ENCODE assay signal across 9 mouse cellular contexts in genomic region chr9:44483510-44484044, GRCm38 (mm10). TPM values are rescaled to one million over a fixed set of nuclear protein-coding genes. Genes with fewer than 3 reads are reported as not detected.
DNase-seq lines count a peak whose midpoint lies in the region; ATAC-seq and TF ChIP-seq lines count a peak whose summit lies in the region.
"Had no signal": no experiment of that assay in that cellular context is flagged by ENCODE, and none has a peak within 500 bp of the region (broad histone marks: within the 10 kb centered on the region; RNA-seq: fewer than 3 reads in every experiment).

No protein-coding gene starts in this region.

- peak overlapping the region; percentile 74 for H3K9ac ChIP-seq in MEL (ENCODE audit: control insufficient read depth, low read depth, low read length, poor library complexity, severe bottlenecking)
- H3K9ac ChIP-seq in heart, embryonic 11.5 days (ENCODE audit: low read depth, low read length), result peak overlapping the region; percentile 86
- peak overlapping the region; percentile 95 for H3K9ac ChIP-seq in kidney, embryonic 15.5 days
- peak overlapping the region; percentile 99 for H3K9ac ChIP-seq in lung, embryonic 15.5 days

- H3K36me3 ChIP-seq in MEL (ENCODE audit: control insufficient read depth in 1 of 2, insufficient read depth in 2 of 2, low read length in 2 of 2), result no peaks in the 10 kb centered on the region
- no peaks in the 10 kb centered on the region for H3K36me3 ChIP-seq in heart, embryonic 11.5 days (ENCODE audit: control insufficient read depth, insufficient read depth, low read length)
- H3K36me3 ChIP-seq in kidney, embryonic 15.5 days, result no peaks in the 10 kb centered on the region
- H3K36me3 ChIP-seq in lung, embryonic 15.5 days, result no peaks in the 10 kb centered on the region

- H3K27ac ChIP-seq in MEL (ENCODE audit: control insufficient read depth, low read depth, low read length), result no peak overlapping the region
- peak overlapping the region; percentile 91 for H3K27ac ChIP-seq in heart, embryonic 11.5 days (ENCODE audit: low read depth, low read length)
- H3K27ac ChIP-seq in kidney, embryonic 15.5 days, result peak overlapping the region; percentile 91
- peak overlapping the region; percentile 95 for H3K27ac ChIP-seq in lung, embryonic 15.5 days

- peak; percentile 59 to 60 for DNase-seq in B cell, adult 2 months
- DNase-seq in MEL (ENCODE audit: low read depth, low spot score), result peak; percentile 67
- DNase-seq in right cerebral cortex, postnatal 25 days, result peak; percentile 65
- no peak for DNase-seq in frontal cortex, postnatal 14 days (ENCODE audit: low spot score in 2 of 2)

- H3K27me3 ChIP-seq in MEL (ENCODE audit: control insufficient read depth in 1 of 2, insufficient read depth in 2 of 2, low read length in 2 of 2), result no peaks in the 10 kb centered on the region
- H3K27me3 ChIP-seq in heart, embryonic 11.5 days (ENCODE audit: control insufficient read depth, insufficient read depth, low read length), result no peaks in the 10 kb centered on the region
- no peaks in the 10 kb centered on the region for H3K27me3 ChIP-seq in kidney, embryonic 15.5 days
- H3K27me3 ChIP-seq in lung, embryonic 15.5 days, result no peaks in the 10 kb centered on the region

- no peak for TF ChIP-seq EP300 in MEL (IDR thresholded peaks at IDR 0.05; ENCODE audit: low read depth in 1 of 2, low read length in 2 of 2)

- TF ChIP-seq RAD21 in MEL (IDR thresholded peaks at IDR 0.05; ENCODE audit: low read depth, low read length), result no peak

- no peaks in the 10 kb centered on the region for H3K4me1 ChIP-seq in MEL (ENCODE audit: control insufficient read depth in 1 of 2, insufficient read depth in 2 of 2, low read length in 2 of 2)
- H3K4me1 ChIP-seq in heart, embryonic 11.5 days (ENCODE audit: control insufficient read depth, insufficient read depth, low read length), result peaks cover 52% of the 10 kb centered on the region
- peaks cover 69% of the 10 kb centered on the region for H3K4me1 ChIP-seq in kidney, embryonic 15.5 days
- peaks cover 57% of the 10 kb centered on the region for H3K4me1 ChIP-seq in lung, embryonic 15.5 days

- peaks cover 4% of the 10 kb centered on the region; the same call in 1 of the 2 replicates for H3K79me2 ChIP-seq in MEL (ENCODE audit: control insufficient read depth, insufficient read depth, low read length, poor library complexity)

- no peak for TF ChIP-seq CTCF in MEL (IDR thresholded peaks at IDR 0.05 in 2 of 3, conservative IDR thresholded peaks at IDR 0.05 in 1 of 3; ENCODE audit: control insufficient read depth in 1 of 3, insufficient read depth in 1 of 3, low read depth in 2 of 3, low read length in 3 of 3, poor library complexity in 1 of 3, severe bottlenecking in 1 of 3)

- H3K4me2 ChIP-seq in heart, embryonic 11.5 days, result peak overlapping the region; percentile 84
- peak overlapping the region; percentile 87 for H3K4me2 ChIP-seq in kidney, embryonic 15.5 days
- H3K4me2 ChIP-seq in lung, embryonic 15.5 days, result peak overlapping the region; percentile 81

- under 1% methylated on average over 12 of the region's 12 CpGs for WGBS in heart, embryonic 11.5 days (ENCODE audit: insufficient replicate concordance)
- WGBS in kidney, embryonic 15.5 days, result under 1% methylated on average over 12 of the region's 12 CpGs
- under 1% methylated on average over 12 of the region's 12 CpGs for WGBS in lung, embryonic 15.5 days

- ATAC-seq in common myeloid progenitor, adult 5-6 weeks (replicated peaks; ENCODE audit: low read depth, poor library complexity, severe bottlenecking), result 0 out of 2 replicates have a peak, but pooled peaks have one; percentile 12
- no peak for ATAC-seq in heart, embryonic 11.5 days (replicated peaks; ENCODE audit: insufficient number of reproducible peaks, low FRiP score, low TSS enrichment)
- peak; percentile 35 for ATAC-seq in kidney, embryonic 15.5 days (replicated peaks; ENCODE audit: low FRiP score)
- peak; percentile 9 for ATAC-seq in lung, embryonic 15.5 days (ENCODE audit: borderline replicate concordance, extremely low read depth, low FRiP score, low TSS enrichment)

- H3K4me3 ChIP-seq in MEL (ENCODE audit: control insufficient read depth in 1 of 2, insufficient read depth in 1 of 2, low read depth in 2 of 2, low read length in 2 of 2), result peak overlapping the region; percentile 85 to 90
- peak overlapping the region; percentile 79 for H3K4me3 ChIP-seq in heart, embryonic 11.5 days (ENCODE audit: low read depth, low read length)
- H3K4me3 ChIP-seq in kidney, embryonic 15.5 days (replicated peaks), result peak overlapping the region; percentile 98
- peak overlapping the region; percentile 96 for H3K4me3 ChIP-seq in lung, embryonic 15.5 days

- H3K9me3 ChIP-seq in MEL (replicated peaks; ENCODE audit: insufficient read depth, low read length), result no peaks in the 10 kb centered on the region
- no peaks in the 10 kb centered on the region for H3K9me3 ChIP-seq in heart, embryonic 11.5 days (replicated peaks; ENCODE audit: control insufficient read depth, low read length)
- no peaks in the 10 kb centered on the region for H3K9me3 ChIP-seq in kidney, embryonic 15.5 days (replicated peaks)
- no peaks in the 10 kb centered on the region for H3K9me3 ChIP-seq in lung, embryonic 15.5 days

- no peak for TF ChIP-seq POLR2A in MEL (IDR thresholded peaks at IDR 0.05; ENCODE audit: control insufficient read depth in 1 of 2, insufficient read depth in 1 of 2, low read depth in 1 of 2, low read length in 2 of 2, poor library complexity in 1 of 2)

TF ChIP-seq in MEL, 35 proteins besides CTCF, POLR2A, EP300 and RAD21:
- TF ChIP-seq SIN3A (IDR thresholded peaks at IDR 0.05; ENCODE audit: low read length) (peak; percentile 71), JUND (IDR thresholded peaks at IDR 0.05; ENCODE audit: low read depth, low read length) (no peak), KAT2A (conservative IDR thresholded peaks at IDR 0.05; ENCODE audit: low read depth, low read length) (peak; percentile 63; the same call in 1 of the 2 replicates), HCFC1 (IDR thresholded peaks at IDR 0.05; ENCODE audit: low read depth, low read length) (peak; percentile 92), ZC3H11A (IDR thresholded peaks at IDR 0.05; ENCODE audit: low read depth, low read length) (no peak)

RNA-seq across cellular contexts. Expression of gene Bcl9l, which starts 1.0 kb away (rescaled TPM):
- total RNA-seq in MEL (2012; rRNA removed), result 0.58 and 0.78 TPM in 2 replicates
- 1 to 10 TPM in 1 of 2 experiments, not detected in 1; 5.1 TPM for polyA plus RNA-seq in MEL (2012; ENCODE audit: insufficient read depth in 1 of 2, insufficient read length in 2 of 2, low read depth in 1 of 2, low replicate concordance in 2 of 2, missing spikeins in 1 of 2)
- 3.1 and 5.7 TPM in 2 replicates for total RNA-seq in common myeloid progenitor, adult 5-6 weeks (2017)
- 8.7 and 9.3 TPM in 2 replicates for polyA plus RNA-seq in heart, embryonic 11.5 days (2014; fragmentation: Nextera tagmentation; extraction: Ambion mirVana)
- 11.3 and 11.7 TPM in 2 replicates for polyA plus RNA-seq in kidney, embryonic 15.5 days (2015; fragmentation: Nextera tagmentation; extraction: Ambion mirVana)
- polyA plus RNA-seq in lung, embryonic 15.5 days (2015; fragmentation: Nextera tagmentation; extraction: Ambion mirVana), result 17.1 and 17.3 TPM in 2 replicates

RNA-seq across cellular contexts. Expression of gene Upk2, which starts 28.8 kb away (rescaled TPM):
- not detected in 2 replicates for total RNA-seq in MEL (2012; rRNA removed)
- polyA plus RNA-seq in MEL (2012; ENCODE audit: insufficient read depth in 1 of 2, insufficient read length in 2 of 2, low read depth in 1 of 2, low replicate concordance in 2 of 2, missing spikeins in 1 of 2), result not detected
- not detected in 2 replicates for total RNA-seq in common myeloid progenitor, adult 5-6 weeks (2017)
- polyA plus RNA-seq in heart, embryonic 11.5 days (2014; fragmentation: Nextera tagmentation; extraction: Ambion mirVana), result 0.14 TPM in 1 of 2 replicates, not detected in the other
- 0.60 and 2.5 TPM in 2 replicates for polyA plus RNA-seq in kidney, embryonic 15.5 days (2015; fragmentation: Nextera tagmentation; extraction: Ambion mirVana)
- 1.3 and 1.5 TPM in 2 replicates for polyA plus RNA-seq in lung, embryonic 15.5 days (2015; fragmentation: Nextera tagmentation; extraction: Ambion mirVana)
- polyA plus RNA-seq: large intestine, adult 2 months had no signal

RNA-seq across cellular contexts. Expression of gene Foxr1, which starts 42.6 kb away (rescaled TPM):
- 0.08 TPM in 1 of 2 replicates, not detected in the other for total RNA-seq in MEL (2012; rRNA removed)
- under 1 TPM in 1 of 2 experiments, not detected in 1; 0.07 TPM for polyA plus RNA-seq in MEL (2012; ENCODE audit: insufficient read depth in 1 of 2, insufficient read length in 2 of 2, low read depth in 1 of 2, low replicate concordance in 2 of 2, missing spikeins in 1 of 2)
- total RNA-seq in common myeloid progenitor, adult 5-6 weeks (2017), result not detected in 2 replicates
- polyA plus RNA-seq in heart, embryonic 11.5 days (2014; fragmentation: Nextera tagmentation; extraction: Ambion mirVana), result not detected in 2 replicates
- not detected in 2 replicates for polyA plus RNA-seq in kidney, embryonic 15.5 days (2015; fragmentation: Nextera tagmentation; extraction: Ambion mirVana)
- not detected in 2 replicates for polyA plus RNA-seq in lung, embryonic 15.5 days (2015; fragmentation: Nextera tagmentation; extraction: Ambion mirVana)
- polyA plus RNA-seq: large intestine, adult 2 months had no signal

Comparison
In these comparisons a context has a peak if more than half of its experiments do, and no peak if none do; other contexts are left out.
1. DNase-seq: peak in B cell, adult 2 months (2 of 2), MEL (single experiment) and right cerebral cortex, postnatal 25 days (single experiment); none in frontal cortex, postnatal 14 days (0 of 2).
2. Peak in every context shown above with its lines, with median percentiles within 50 percentile points of each other: H3K4me3 ChIP-seq, H3K9ac ChIP-seq and H3K4me2 ChIP-seq.